In the genomic region with DNA sequence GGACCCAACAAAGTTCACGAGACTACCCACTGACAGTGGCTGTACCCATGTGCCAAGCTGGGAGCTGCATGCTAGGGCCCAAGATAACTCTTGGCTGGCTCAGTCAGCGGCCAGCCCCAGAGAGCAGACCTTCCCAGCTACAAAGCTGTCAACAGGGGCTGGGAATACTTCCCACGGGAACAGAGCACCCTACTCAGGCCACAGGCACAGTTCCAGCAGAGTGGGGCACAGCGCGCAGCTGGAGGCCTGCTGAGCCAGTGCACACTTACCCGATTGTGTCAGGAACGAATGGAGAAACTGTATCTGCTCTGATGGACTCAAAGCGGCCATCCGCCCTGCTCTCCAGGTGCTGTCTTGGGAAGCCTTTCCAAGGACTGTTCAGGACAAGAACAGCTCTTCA, we compare ENCODE assay signal across 13 mouse cellular contexts.
DNase-seq lines count a peak whose midpoint lies in the region; ATAC-seq lines count a peak whose summit lies in the region.
"Had no signal": no experiment of that assay in that cellular context is flagged by ENCODE, and none has a peak within 500 bp of the region (broad histone marks: within the 10 kb centered on the region; RNA-seq: fewer than 3 reads in every experiment).

No protein-coding gene starts in this region.

- H3K27ac ChIP-seq in heart, embryonic 12.5 days (ENCODE audit: poor library complexity, severe bottlenecking), result no peak overlapping the region
- H3K27ac ChIP-seq: limb, embryonic 10.5 days had no signal

- no peak overlapping the region for H3K4me2 ChIP-seq in heart, embryonic 12.5 days
- H3K4me2 ChIP-seq: lung, embryonic 14.5 days had no signal

- WGBS in heart, embryonic 12.5 days, result 72% methylated on average over 9 of the region's 9 CpGs

- H3K4me3 ChIP-seq in heart, embryonic 12.5 days, result no peak overlapping the region
- H3K4me3 ChIP-seq: limb, embryonic 10.5 days had no signal

- intact Hi-C loops in left cerebral cortex, postnatal 36 days (cut with DNase I), result no loop called here

- H3K9me3 ChIP-seq in heart, embryonic 12.5 days (replicated peaks), result 0 out of 2 replicates have a peak, but pooled peaks cover 3% of the 10 kb centered on the region
- H3K9me3 ChIP-seq: limb, embryonic 10.5 days had no signal

- DNase-seq in heart, adult 11 months, result peak; percentile 98
- peak; percentile 40 to 58 for DNase-seq in frontal cortex, postnatal 14 days (ENCODE audit: low spot score in 2 of 2)
- DNase-seq in heart, postnatal 4 days, result peak; percentile 67
- DNase-seq in left cerebral cortex, postnatal 36 days (ENCODE audit: low spot score in 2 of 2), result peak; percentile 15 to 27
- DNase-seq in urinary bladder, postnatal 4 days (ENCODE audit: low spot score in 2 of 2), result no peak
- no peak for DNase-seq in adrenal gland, adult (ENCODE audit: inconsistent age in 2 of 2, low spot score in 1 of 2)
- no peak for DNase-seq in thymus, postnatal 14 days
- DNase-seq: B cell, adult 2 months; lung, embryonic 14.5 days; retina, postnatal 1 day had no signal

- H3K9ac ChIP-seq in heart, embryonic 12.5 days, result no peak overlapping the region
- H3K9ac ChIP-seq: lung, embryonic 14.5 days had no signal

- H3K36me3 ChIP-seq in heart, embryonic 12.5 days, result no peaks in the 10 kb centered on the region
- H3K36me3 ChIP-seq: limb, embryonic 10.5 days had no signal

- H3K27me3 ChIP-seq in heart, embryonic 12.5 days (replicated peaks), result no peaks in the 10 kb centered on the region

- ATAC-seq in heart, embryonic 12.5 days (ENCODE audit: insufficient number of reproducible peaks, low FRiP score), result no peak
- ATAC-seq: intestine, embryonic 16.5 days had no signal

- H3K4me1 ChIP-seq in heart, embryonic 12.5 days (replicated peaks), result no peaks in the 10 kb centered on the region
- H3K4me1 ChIP-seq: limb, embryonic 10.5 days had no signal

Comparison
In these comparisons a context has a peak if more than half of its experiments do, and no peak if none do; other contexts are left out.
1. DNase-seq: peak in heart, adult 11 months (single experiment), frontal cortex, postnatal 14 days (2 of 2), heart, postnatal 4 days (single experiment) and left cerebral cortex, postnatal 36 days (2 of 2); none in urinary bladder, postnatal 4 days (0 of 2), adrenal gland, adult (0 of 2) and thymus, postnatal 14 days (single experiment).